Mouse (Mus musculus): ENCODE data around the gene Tbl1x. TPM values are rescaled to one million over a fixed set of nuclear protein-coding genes. Genes with fewer than 3 reads are reported as not detected.

Tbl1x gene
- polyA plus RNA-seq, 1 experiment from 2014 or later = 48.2 TPM

DNA sequence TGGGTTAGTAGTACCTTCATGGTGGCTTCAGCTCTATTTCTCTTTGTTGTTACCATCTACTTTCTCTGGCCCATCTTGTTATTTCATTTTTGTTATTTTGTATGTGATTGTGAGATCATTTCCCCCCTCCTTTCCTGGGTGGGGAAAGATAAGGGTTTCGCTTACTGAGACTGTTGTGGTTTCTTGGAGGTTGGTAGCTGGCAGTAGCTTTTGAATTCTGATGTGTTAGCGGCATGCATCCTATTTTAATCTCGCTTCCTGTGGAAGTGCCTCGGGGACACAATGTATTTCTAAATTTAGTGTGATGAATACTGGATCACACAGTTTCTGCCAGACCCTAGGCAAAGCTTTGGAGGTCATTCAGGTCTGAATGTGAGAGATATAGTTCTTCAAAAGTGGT, 69.2 kb downstream of the Tbl1x start:
- Histone ChIP-seq H3K4me3 (no peak overlapping the region), H3K9me3 (no peaks in the 10 kb centered on the region), H3K27me3 (replicated peaks) (no peaks in the 10 kb centered on the region), H3K36me3 (replicated peaks) (no peaks in the 10 kb centered on the region), H3K4me2 (no peak overlapping the region), H3K27ac (no peak overlapping the region), H3K4me1 (no peaks in the 10 kb centered on the region), H3K9ac (no peak overlapping the region)
- no peak for ATAC-seq (replicated peaks)
- 68% methylated on average over 4 of the region's 4 CpGs for WGBS

DNA sequence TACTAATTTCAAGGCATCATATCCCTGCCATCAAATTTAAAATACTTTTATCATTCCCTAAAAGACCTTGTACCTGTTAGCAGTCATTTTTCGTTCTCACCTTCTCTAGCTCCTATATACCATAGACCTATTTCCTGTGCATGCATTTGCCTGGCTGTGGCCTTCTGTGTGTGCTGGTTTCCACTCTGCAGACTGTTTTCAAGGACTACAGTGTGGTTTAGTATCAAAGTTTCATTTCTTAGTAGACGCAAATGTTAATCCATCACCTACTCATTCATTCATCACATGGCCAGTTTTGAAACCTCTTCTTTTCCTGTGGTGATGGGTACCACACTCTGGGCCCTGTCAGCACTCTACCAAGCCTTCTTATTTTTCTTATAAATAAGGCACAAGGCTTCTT, 75.2 kb downstream of the Tbl1x start:
- no peaks in the 10 kb centered on the region for H3K27me3 ChIP-seq (replicated peaks)
- no peak overlapping the region for H3K4me3 ChIP-seq
- no peak overlapping the region for H3K9ac ChIP-seq
- H3K4me2 ChIP-seq = no peak overlapping the region
- H3K4me1 ChIP-seq = no peaks in the 10 kb centered on the region
- H3K9me3 ChIP-seq = no peaks in the 10 kb centered on the region
- H3K27ac ChIP-seq = no peak overlapping the region
- no peak for ATAC-seq (replicated peaks)
- no peaks in the 10 kb centered on the region for H3K36me3 ChIP-seq (replicated peaks)
- 91% methylated on average over 2 of the region's 2 CpGs for WGBS

DNA sequence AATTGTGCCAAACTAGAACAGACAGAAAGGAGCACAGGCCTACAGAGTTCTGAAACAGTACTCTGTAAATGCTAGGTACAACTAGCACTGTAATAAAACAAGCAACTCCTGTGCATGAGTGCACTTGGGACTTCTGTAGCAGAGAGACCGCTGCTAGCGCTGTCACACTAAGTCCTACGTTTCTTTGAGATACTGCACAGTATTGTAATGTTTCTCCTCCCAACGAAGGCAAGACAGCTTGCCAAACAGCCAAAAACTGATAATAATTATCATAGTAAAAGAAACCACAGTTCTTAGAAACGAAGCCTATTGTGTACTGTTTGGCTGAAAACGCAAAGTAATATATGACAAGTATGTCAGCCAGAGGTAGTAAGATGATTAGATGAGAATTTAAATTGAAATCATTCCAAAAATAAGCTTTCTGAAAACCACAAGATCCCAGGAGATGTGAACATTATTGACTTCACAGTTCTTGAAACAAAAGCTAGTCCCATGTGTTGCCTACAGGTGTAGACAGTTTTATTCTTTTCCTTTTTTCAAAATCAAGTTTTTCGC, 83.9 kb downstream of the Tbl1x start:
- Histone ChIP-seq H3K9me3 (no peaks in the 10 kb centered on the region), H3K4me3 (no peak overlapping the region), H3K27ac (no peak overlapping the region), H3K27me3 (replicated peaks) (no peaks in the 10 kb centered on the region), H3K9ac (no peak overlapping the region), H3K36me3 (replicated peaks) (no peaks in the 10 kb centered on the region), H3K4me1 (no peaks in the 10 kb centered on the region), H3K4me2 (no peak overlapping the region)
- WGBS = 69% methylated on average over 7 of the region's 7 CpGs
- ATAC-seq (replicated peaks) = no peak

DNA sequence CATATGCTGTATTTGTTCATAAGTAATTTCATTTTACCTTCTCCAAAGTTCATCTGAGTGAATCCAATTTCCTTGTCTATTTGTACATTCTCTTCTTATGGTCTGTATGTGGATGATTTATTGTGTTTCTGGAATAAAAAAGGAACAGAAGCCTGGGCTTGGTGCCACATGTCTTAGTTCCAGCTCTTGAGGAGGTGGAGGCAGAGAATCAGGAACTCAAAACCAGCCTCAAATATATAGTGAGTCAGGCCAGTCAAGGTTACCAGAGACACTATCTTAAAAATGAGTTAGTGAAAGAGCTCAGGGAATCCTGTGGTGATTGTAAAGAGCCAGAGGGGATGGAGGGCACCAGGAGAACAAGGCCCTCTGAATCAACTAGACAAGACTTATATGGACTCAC, 86.9 kb downstream of the Tbl1x start:
- Histone ChIP-seq H3K27ac (no peak overlapping the region), H3K9me3 (no peaks in the 10 kb centered on the region), H3K27me3 (replicated peaks) (no peaks in the 10 kb centered on the region), H3K4me1 (no peaks in the 10 kb centered on the region), H3K9ac (no peak overlapping the region), H3K4me3 (no peak overlapping the region), H3K36me3 (replicated peaks) (no peaks in the 10 kb centered on the region), H3K4me2 (no peak overlapping the region)
- no peak for ATAC-seq (replicated peaks)

DNA sequence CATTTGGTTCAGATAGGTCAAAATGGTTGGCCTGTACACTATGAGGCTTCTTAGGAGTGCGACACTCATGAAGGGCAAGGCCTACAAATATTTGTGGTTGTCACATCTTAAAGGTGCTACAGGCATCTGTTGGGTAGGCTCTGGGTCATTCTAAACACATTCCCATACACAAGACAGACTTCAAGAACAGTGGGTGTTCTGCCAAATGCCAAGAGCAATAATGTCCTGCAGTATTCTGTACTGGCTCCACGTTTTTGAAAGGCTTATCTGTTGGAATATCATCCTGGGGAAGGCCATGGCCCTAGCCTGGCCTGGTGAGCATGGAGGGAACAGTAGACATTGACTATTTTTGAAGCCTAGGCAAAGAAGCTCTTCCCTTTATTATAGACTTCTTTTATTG, 87.9 kb downstream of the Tbl1x start:
- Histone ChIP-seq H3K36me3 (replicated peaks) (no peaks in the 10 kb centered on the region), H3K4me1 (no peaks in the 10 kb centered on the region), H3K4me2 (no peak overlapping the region), H3K4me3 (no peak overlapping the region), H3K9ac (no peak overlapping the region), H3K27me3 (replicated peaks) (no peaks in the 10 kb centered on the region), H3K9me3 (no peaks in the 10 kb centered on the region), H3K27ac (no peak overlapping the region)
- no peak for ATAC-seq (replicated peaks)
- WGBS = 70% methylated on average over 2 of the region's 2 CpGs

DNA sequence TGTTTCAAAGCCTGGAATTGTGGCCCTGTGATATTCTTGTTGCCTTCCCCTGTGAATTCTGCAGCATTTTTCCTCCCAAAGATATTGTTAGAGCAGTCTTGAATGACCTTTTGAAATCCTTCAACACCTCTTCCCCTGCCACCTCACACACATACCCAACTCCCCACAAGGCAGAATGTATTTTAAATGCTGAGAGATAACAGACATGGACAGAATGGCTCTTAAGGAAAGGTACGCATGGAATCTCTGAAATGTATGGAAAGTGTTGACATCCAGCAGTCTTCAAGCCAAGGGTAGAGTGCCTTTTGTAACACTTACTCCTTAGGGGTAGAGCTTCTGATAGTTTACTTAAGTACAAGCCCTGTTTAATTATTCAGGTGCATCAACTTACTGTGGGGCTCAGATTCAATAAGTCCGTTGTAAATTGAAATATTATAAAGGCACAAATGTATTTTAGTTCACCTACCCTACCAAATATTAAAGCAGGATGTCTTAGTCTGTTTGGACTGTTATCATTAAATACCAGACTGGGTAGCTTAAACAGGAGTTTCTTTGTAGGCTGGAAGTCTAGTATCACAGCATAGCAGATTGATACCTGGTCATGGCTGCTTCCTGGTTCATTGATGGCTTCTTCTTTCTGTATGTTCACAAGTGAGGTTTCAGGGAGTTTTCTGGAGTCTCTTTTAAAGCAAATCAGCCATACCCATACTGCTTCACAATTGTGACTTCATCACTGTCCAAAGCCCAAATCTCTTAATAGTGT, 92.9 kb downstream of the Tbl1x start:
- no peaks in the 10 kb centered on the region for H3K27me3 ChIP-seq (replicated peaks)
- no peak for ATAC-seq (replicated peaks)
- no peaks in the 10 kb centered on the region for H3K9me3 ChIP-seq
- H3K9ac ChIP-seq = no peak overlapping the region
- H3K27ac ChIP-seq = no peak overlapping the region
- no peak overlapping the region for H3K4me2 ChIP-seq
- WGBS = 97% methylated on average over 2 of the region's 2 CpGs
- H3K4me3 ChIP-seq = no peak overlapping the region
- no peaks in the 10 kb centered on the region for H3K36me3 ChIP-seq (replicated peaks)
- no peaks in the 10 kb centered on the region for H3K4me1 ChIP-seq

DNA sequence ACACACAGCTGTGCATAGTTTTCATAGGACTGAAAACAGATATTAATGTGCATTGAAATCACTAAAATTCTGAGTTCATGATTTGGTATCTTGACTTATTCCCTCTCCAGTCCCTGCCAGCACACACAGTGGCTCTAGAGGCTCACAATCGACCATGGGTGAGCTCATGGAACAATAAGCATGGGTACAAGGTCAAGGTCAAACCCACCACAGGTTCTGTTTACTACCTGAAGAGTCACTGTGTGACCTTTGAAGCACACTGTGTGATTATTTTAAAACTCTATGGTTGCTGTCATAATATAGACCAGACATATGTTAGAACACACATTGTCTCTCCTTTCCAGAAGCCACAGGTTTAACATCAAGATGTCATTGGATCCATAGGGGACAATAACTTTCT, 96.7 kb downstream of the Tbl1x start:
- H3K4me2 ChIP-seq = no peak overlapping the region
- no peaks in the 10 kb centered on the region for H3K27me3 ChIP-seq (replicated peaks)
- H3K9me3 ChIP-seq = no peaks in the 10 kb centered on the region
- no peak for ATAC-seq (replicated peaks)
- 42% methylated on average over 1 of the region's 1 CpGs for WGBS
- no peak overlapping the region for H3K27ac ChIP-seq
- no peaks in the 10 kb centered on the region for H3K36me3 ChIP-seq (replicated peaks)
- H3K4me1 ChIP-seq = no peaks in the 10 kb centered on the region
- no peak overlapping the region for H3K4me3 ChIP-seq
- H3K9ac ChIP-seq = no peak overlapping the region

DNA sequence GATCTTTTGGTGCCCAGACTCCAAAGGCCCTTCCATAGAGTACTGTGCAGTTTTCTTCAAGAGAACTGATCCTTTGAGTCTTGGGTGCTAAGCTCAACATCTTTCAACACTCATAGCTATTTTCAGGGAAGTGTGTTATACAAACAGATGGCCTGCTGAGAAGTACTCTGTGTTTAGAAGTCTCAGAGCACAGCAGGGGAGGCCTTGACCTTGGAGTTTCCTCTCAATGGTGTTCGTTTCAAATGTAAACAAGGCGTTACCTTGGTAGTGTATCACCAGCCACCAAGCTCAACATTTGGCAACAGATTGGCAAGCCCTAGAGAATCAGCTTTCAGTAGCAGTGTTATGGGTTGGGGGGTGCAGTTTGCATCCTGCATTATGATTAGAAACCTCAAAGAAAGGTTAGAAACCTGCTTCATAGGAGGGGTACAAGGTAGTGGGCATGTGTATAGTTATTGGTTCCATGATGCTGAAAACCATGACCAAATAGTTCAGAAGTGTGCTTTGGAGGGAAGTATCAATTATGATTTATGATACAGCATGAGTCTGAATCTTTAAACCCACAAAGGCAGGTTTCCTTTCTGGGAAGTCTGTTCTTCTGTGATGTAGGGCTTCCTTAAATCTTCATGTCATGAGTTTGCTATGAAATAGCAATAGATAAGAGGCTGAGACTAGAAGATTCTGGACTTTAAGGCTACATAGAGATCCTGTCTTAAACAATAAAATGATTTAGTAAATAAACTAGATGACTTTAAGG, 98.3 kb downstream of the Tbl1x start:
- H3K27me3 ChIP-seq (replicated peaks) = no peaks in the 10 kb centered on the region
- H3K4me3 ChIP-seq = no peak overlapping the region
- no peaks in the 10 kb centered on the region for H3K4me1 ChIP-seq
- no peaks in the 10 kb centered on the region for H3K36me3 ChIP-seq (replicated peaks)
- no peak for ATAC-seq (replicated peaks)
- H3K9me3 ChIP-seq = no peaks in the 10 kb centered on the region
- no peak overlapping the region for H3K4me2 ChIP-seq
- no peak overlapping the region for H3K9ac ChIP-seq
- WGBS = 57% methylated on average over 2 of the region's 2 CpGs
- H3K27ac ChIP-seq = no peak overlapping the region

DNA sequence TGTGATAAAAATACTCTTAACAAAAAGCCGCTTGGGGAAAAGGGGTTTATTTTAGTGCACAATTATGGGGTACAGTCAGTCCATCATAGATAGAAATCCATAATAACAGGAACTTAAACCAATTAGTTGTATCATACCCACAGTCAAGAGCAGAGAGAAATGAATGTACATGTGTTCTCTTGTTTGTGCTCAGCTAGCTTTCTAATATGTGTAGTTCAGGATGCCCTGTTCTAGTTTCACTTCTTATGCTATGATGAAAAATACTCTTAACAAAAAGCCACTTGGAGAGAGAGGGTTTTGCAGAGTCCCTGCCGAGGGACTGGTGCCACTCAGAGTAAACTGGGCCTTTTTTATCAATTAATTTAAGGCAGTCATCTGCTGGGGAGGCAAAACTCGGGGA, 101.1 kb downstream of the Tbl1x start:
- ATAC-seq (replicated peaks) = no peak
- Histone ChIP-seq H3K4me2 (no peak overlapping the region), H3K27me3 (replicated peaks) (no peaks in the 10 kb centered on the region), H3K4me3 (no peak overlapping the region), H3K36me3 (replicated peaks) (no peaks in the 10 kb centered on the region), H3K27ac (no peak overlapping the region), H3K4me1 (no peaks in the 10 kb centered on the region), H3K9ac (no peak overlapping the region), H3K9me3 (no peaks in the 10 kb centered on the region)
- WGBS = 80% methylated on average over 3 of the region's 3 CpGs

DNA sequence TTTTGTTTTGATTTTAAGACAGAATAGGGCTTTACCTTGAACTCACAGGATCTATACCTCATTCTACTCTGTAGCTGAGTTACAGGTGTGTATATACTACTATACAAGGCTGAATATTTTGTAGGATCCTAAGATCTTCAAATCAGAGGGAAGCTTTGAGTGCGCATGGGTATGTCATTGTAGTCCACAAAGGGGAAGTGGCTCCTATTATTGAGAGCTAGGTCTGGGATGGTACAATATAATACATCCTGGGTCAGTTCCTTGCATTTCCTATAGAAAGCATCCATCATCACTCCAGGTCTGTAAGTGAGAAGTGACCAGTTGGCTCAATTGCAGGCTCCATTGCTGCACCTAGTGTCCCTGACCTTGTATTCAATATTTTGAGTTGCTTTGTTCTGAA, 102.2 kb downstream of the Tbl1x start:
- 80% methylated on average over 1 of the region's 1 CpGs for WGBS

DNA sequence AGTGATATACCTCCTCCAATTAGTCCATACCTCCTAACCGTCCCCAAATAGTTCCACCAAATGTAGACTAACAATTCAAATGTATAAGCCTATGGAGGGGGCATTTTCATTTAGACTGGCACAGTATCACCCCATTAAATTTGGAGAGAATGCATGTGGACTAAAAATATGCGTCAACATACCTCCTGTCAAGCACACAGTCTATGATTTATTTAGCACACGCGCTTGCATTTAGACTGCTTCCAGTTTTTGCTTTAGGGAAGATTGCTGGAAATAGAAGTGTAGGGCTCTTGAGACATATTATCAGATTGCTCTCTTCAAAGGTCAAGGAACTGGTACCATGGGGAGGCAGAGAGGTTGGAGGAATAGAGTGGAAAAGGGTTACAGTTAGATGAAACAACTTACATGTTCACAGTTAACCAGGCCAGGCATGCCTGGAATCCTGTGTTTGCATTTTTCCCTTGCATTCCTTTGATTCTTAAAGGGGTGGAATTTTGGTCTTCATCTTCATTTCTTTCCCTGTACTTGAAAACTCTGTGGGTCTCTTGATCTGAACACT, 105.0 kb downstream of the Tbl1x start:
- no peaks in the 10 kb centered on the region for H3K36me3 ChIP-seq (replicated peaks)
- ATAC-seq (replicated peaks) = no peak
- H3K9me3 ChIP-seq = no peaks in the 10 kb centered on the region
- no peak overlapping the region for H3K9ac ChIP-seq
- no peak overlapping the region for H3K4me3 ChIP-seq
- no peaks in the 10 kb centered on the region for H3K27me3 ChIP-seq (replicated peaks)
- no peaks in the 10 kb centered on the region for H3K4me1 ChIP-seq
- no peak overlapping the region for H3K27ac ChIP-seq
- H3K4me2 ChIP-seq = no peak overlapping the region
- WGBS = 73% methylated on average over 4 of the region's 4 CpGs

More for the DNA sequence above, 102.2 kb downstream of the Tbl1x start:
- H3K9ac ChIP-seq = no peak overlapping the region
- no peaks in the 10 kb centered on the region for H3K9me3 ChIP-seq
- no peak overlapping the region for H3K4me2 ChIP-seq
- H3K4me1 ChIP-seq = no peaks in the 10 kb centered on the region
- ATAC-seq (replicated peaks) = no peak
- H3K27ac ChIP-seq = no peak overlapping the region
- no peaks in the 10 kb centered on the region for H3K36me3 ChIP-seq (replicated peaks)
- H3K4me3 ChIP-seq = no peak overlapping the region
- no peaks in the 10 kb centered on the region for H3K27me3 ChIP-seq (replicated peaks)

DNA sequence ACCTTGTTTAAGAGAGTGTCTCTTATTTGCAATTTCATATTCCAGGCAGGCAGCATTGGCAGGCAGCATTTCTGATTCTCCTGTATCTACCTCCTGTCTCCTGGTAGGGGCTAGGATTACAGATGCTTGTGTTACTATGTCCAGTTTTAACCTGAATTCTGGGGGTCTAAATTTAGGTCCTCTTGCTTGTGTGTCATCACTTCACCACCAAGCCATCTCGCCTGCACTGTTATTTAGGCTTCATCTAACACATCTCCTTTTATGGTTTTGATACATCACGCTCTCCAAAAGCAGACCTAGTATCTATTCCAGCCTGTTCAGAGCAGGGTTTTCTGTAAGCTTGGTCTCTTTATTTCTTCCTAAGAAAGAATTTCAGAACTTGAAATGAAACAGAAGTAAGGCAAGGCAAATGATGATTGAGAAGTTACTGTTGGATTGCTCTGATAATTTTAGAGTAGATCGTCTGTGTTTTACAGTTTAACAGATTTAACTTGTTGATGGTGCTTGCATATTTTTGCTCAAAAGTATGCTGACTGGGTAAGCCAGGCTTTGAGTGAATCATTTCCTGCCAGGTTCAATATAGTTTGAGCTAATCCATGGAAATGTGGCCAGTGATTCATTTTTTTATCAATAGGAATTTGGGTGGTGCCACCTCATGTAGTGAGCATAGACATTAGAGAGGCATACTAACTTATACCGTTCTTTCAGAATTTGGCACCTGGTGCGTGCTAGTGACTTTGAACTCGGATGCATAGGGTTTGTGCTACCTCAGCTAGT, 106.7 kb downstream of the Tbl1x start:
- 87% methylated on average over 6 of the region's 6 CpGs for WGBS
- Histone ChIP-seq H3K4me1 (no peaks in the 10 kb centered on the region), H3K4me3 (no peak overlapping the region), H3K9ac (no peak overlapping the region), H3K4me2 (no peak overlapping the region), H3K27me3 (replicated peaks) (no peaks in the 10 kb centered on the region), H3K36me3 (replicated peaks) (no peaks in the 10 kb centered on the region), H3K9me3 (no peaks in the 10 kb centered on the region), H3K27ac (no peak overlapping the region)
- no peak for ATAC-seq (replicated peaks)
